Mouse (Mus musculus): Measurements from ENCODE around the gene Birc5. TPM values are rescaled to one million over a fixed set of nuclear protein-coding genes. Genes with fewer than 3 reads are reported as not detected.
A peak's percentile ranks its signal among the peaks of the same experiment; 100 is the strongest.
"Not testable (repeated sequence)": the region's sequence is repeated elsewhere in the genome, so short reads cannot be mapped to it uniquely, and the experiment has no call there.

Gene Birc5
- 395 and 434 TPM in 2 replicates for polyA plus RNA-seq (2016; fragmentation: Nextera tagmentation; extraction: Ambion mirVana)

GRCm38 (mm10) chr11:117848985-117849671, at the start of gene Birc5:
Gene Birc5, plus strand, starts transcription at chr11:117849251.
- Histone ChIP-seq H3K4me3 (peak within 1 kb of the TSS; percentile 89), H3K9me3 (replicated peaks) (no peaks in the 10 kb centered on the region), H3K27me3 (ENCODE audit: low read depth, poor library complexity, severe bottlenecking) (no peaks in the 10 kb centered on the region), H3K36me3 (peaks cover 38% of the 10 kb centered on the region), H3K27ac (peak within 1 kb of the TSS; percentile 93), H3K4me1 (peaks cover 30% of the 10 kb centered on the region)
- WGBS = under 1% methylated on average over 51 of the region's 51 CpGs
- peak; percentile 99 for DNase-seq (ENCODE audit: low spot score)

GRCm38 (mm10) chr11:117800038-117800437, 49.0 kb upstream of the Birc5 start:
- 88% methylated on average over 7 of the region's 7 CpGs for WGBS
- H3K36me3 ChIP-seq = no peaks in the 10 kb centered on the region
- H3K27ac ChIP-seq = no peak overlapping the region
- H3K4me3 ChIP-seq = no peak overlapping the region
- no peaks in the 10 kb centered on the region for H3K9me3 ChIP-seq (replicated peaks)
- H3K4me1 ChIP-seq = peaks cover 33% of the 10 kb centered on the region
- no peak for DNase-seq (ENCODE audit: low spot score)
- peaks cover 5% of the 10 kb centered on the region; the same call in 1 of the 2 replicates for H3K27me3 ChIP-seq (ENCODE audit: low read depth, poor library complexity, severe bottlenecking)

DNA sequence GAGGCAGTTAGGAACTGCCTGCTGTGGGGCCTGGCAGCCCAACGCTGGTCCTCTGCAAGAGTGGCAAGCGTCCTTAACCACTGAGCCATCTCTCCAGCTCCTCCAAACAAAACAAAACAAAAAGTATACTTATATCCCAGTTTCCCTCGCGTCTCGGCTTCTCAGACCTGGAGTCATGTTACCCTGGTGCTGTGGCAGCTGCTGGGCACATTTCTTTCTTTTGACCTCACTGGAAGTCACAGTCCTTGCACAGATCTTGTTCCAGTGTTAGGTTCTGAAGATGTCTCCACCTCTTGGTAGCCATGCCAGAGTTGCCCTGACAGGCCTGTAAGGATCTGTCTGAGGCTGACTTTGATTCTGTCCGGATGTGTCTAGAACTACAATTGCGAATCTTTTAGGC, 47.4 kb upstream of the Birc5 start:
- 76% methylated on average over 7 of the region's 7 CpGs for WGBS
- no peaks in the 10 kb centered on the region for H3K9me3 ChIP-seq (replicated peaks)
- no peak for DNase-seq (ENCODE audit: low spot score)
- H3K4me1 ChIP-seq = peaks cover 33% of the 10 kb centered on the region
- H3K36me3 ChIP-seq = no peaks in the 10 kb centered on the region
- H3K27ac ChIP-seq = 0 out of 2 replicates have a peak overlapping the region, but pooled peaks have one; percentile 5
- peaks cover 5% of the 10 kb centered on the region; the same call in 1 of the 2 replicates for H3K27me3 ChIP-seq (ENCODE audit: low read depth, poor library complexity, severe bottlenecking)
- H3K4me3 ChIP-seq = no peak overlapping the region

GRCm38 (mm10) chr11:117803166-117803688, 45.8 kb upstream of the Birc5 start:
- Histone ChIP-seq H3K9me3 (replicated peaks) (no peaks in the 10 kb centered on the region), H3K27me3 (ENCODE audit: low read depth, poor library complexity, severe bottlenecking) (no peaks in the 10 kb centered on the region), H3K4me1 (peaks cover 19% of the 10 kb centered on the region), H3K36me3 (no peaks in the 10 kb centered on the region), H3K4me3 (no peak overlapping the region), H3K27ac (0 out of 2 replicates have a peak overlapping the region, but pooled peaks have one; percentile 25)
- WGBS = 94% methylated on average over 3 of the region's 3 CpGs
- DNase-seq (ENCODE audit: low spot score) = no peak

DNA sequence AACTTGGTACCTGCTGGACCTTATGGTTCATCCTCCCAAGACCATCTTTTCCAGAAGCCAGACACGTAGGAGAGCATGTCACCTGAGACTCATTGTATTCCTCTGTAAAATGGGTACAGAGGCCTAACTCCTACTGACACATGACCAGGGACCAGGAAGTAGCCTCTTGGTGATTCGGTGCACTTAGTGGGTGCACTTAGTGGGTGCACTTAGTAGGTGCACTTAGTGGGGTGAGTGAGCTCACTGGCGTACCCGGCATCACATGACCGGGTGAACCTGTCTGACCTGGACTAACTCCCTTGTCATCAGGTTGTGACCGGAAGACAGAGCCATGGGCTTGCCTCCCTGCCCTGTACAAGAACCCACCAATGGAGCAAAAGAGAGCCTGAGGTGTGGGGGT, 42.3 kb upstream of the Birc5 start:
- H3K4me1 ChIP-seq = peaks cover 33% of the 10 kb centered on the region
- 95% methylated on average over 6 of the region's 6 CpGs for WGBS
- DNase-seq (ENCODE audit: low spot score) = no peak

DNA sequence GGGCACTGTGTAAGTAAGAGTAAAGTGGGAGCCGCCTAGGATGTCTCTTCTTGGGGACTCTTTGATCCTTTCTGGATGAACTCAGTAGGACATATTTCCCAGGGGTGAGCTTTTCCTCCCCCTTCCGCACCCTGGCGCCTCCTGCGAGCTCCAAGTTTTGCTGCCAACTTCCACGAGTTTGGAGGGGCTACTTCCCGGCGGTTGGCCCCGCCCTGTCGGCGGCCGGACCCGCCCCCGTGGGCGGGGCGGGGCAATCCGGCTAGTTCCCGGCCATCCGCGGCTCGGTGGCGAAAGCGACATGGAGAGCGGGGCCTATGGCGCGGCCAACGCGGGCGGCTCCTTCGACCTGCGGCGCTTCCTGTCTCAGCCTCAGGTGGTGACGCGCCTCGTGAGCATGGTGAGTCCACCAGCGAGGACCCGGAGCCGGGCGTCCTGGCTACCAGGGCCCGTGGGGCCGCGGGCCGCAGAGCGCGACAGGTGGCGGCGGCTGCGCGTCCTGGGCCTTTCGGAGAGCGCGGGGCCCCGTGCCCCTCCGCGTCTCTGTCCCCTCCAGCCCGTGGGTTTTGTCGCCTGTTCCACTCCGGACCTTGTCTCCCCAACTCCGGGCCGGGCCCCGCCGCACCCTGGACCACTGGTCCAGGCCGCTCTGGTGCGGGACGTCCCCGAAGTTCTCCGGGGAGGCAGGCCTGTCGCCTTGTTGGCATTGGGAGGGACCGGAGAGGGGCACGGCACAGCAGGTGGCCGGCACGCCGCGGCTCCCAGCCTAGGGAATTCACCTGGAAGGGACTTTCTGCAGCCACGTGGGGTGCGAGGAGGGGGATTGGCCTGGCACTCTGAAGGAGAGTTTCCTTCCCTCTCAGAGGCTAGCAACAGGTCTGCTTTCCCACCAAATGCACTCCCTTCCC, 39.4 kb upstream of the Birc5 start, which contains the start of the genes Gm20708 and Syngr2:
Gene Gm20708 (plus strand): TSS at position 262 of the 905 bp plus-strand sequence.
Gene Syngr2 (plus strand): TSS at position 262 of the 905 bp plus-strand sequence.
- H3K27ac ChIP-seq = peak within 1 kb of the TSS; percentile 75

More for the DNA sequence above, 42.3 kb upstream of the Birc5 start:
- Histone ChIP-seq H3K27ac (no peak overlapping the region), H3K27me3 (ENCODE audit: low read depth, poor library complexity, severe bottlenecking) (no peaks in the 10 kb centered on the region), H3K36me3 (peaks cover 6% of the 10 kb centered on the region; the same call in 1 of the 2 replicates), H3K4me3 (no peak overlapping the region), H3K9me3 (replicated peaks) (no peaks in the 10 kb centered on the region)

GRCm38 (mm10) chr11:117810401-117811046, 38.5 kb upstream of the Birc5 start:
- H3K27ac ChIP-seq = peak overlapping the region; percentile 75
- under 1% methylated on average over 21 of the region's 21 CpGs for WGBS

More for the DNA sequence above, 39.4 kb upstream of the Birc5 start, which contains the start of the genes Gm20708 and Syngr2:
- H3K9me3 ChIP-seq (replicated peaks) = no peaks in the 10 kb centered on the region
- peak within 1 kb of the TSS; percentile 72 for H3K4me3 ChIP-seq
- H3K36me3 ChIP-seq = peaks cover 35% of the 10 kb centered on the region
- WGBS = under 1% methylated on average over 75 of the region's 75 CpGs
- H3K4me1 ChIP-seq = peaks cover 27% of the 10 kb centered on the region
- DNase-seq (ENCODE audit: low spot score) = peak; percentile 88
- H3K27me3 ChIP-seq (ENCODE audit: low read depth, poor library complexity, severe bottlenecking) = no peaks in the 10 kb centered on the region

GRCm38 (mm10) chr11:117813867-117814266, 35.2 kb upstream of the Birc5 start:
- Histone ChIP-seq H3K36me3 (peaks cover 77% of the 10 kb centered on the region), H3K4me3 (no peak overlapping the region), H3K4me1 (peaks cover 27% of the 10 kb centered on the region), H3K9me3 (replicated peaks) (no peaks in the 10 kb centered on the region), H3K27ac (no peak overlapping the region), H3K27me3 (ENCODE audit: low read depth, poor library complexity, severe bottlenecking) (no peaks in the 10 kb centered on the region)
- no peak for DNase-seq (ENCODE audit: low spot score)
- WGBS = 83% methylated on average over 5 of the region's 5 CpGs

More at GRCm38 (mm10) chr11:117810401-117811046, 38.5 kb upstream of the Birc5 start:
- Histone ChIP-seq H3K27me3 (ENCODE audit: low read depth, poor library complexity, severe bottlenecking) (no peaks in the 10 kb centered on the region), H3K36me3 (peaks cover 44% of the 10 kb centered on the region), H3K9me3 (replicated peaks) (no peaks in the 10 kb centered on the region), H3K4me1 (peaks cover 27% of the 10 kb centered on the region), H3K4me3 (peak overlapping the region; percentile 72)
- DNase-seq (ENCODE audit: low spot score) = peak; percentile 84

GRCm38 (mm10) chr11:117814704-117815366, 34.2 kb upstream of the Birc5 start:
- H3K36me3 ChIP-seq = peaks cover 87% of the 10 kb centered on the region
- 94% methylated on average over 6 of the region's 6 CpGs for WGBS

GRCm38 (mm10) chr11:117815850-117816249, 33.2 kb upstream of the Birc5 start:
- 89% methylated on average over 9 of the region's 9 CpGs for WGBS

More at GRCm38 (mm10) chr11:117814704-117815366, 34.2 kb upstream of the Birc5 start:
- Histone ChIP-seq H3K9me3 (replicated peaks) (no peaks in the 10 kb centered on the region), H3K27ac (no peak overlapping the region), H3K27me3 (ENCODE audit: low read depth, poor library complexity, severe bottlenecking) (no peaks in the 10 kb centered on the region), H3K4me3 (no peak overlapping the region), H3K4me1 (peaks cover 26% of the 10 kb centered on the region)
- no peak for DNase-seq (ENCODE audit: low spot score)

DNA sequence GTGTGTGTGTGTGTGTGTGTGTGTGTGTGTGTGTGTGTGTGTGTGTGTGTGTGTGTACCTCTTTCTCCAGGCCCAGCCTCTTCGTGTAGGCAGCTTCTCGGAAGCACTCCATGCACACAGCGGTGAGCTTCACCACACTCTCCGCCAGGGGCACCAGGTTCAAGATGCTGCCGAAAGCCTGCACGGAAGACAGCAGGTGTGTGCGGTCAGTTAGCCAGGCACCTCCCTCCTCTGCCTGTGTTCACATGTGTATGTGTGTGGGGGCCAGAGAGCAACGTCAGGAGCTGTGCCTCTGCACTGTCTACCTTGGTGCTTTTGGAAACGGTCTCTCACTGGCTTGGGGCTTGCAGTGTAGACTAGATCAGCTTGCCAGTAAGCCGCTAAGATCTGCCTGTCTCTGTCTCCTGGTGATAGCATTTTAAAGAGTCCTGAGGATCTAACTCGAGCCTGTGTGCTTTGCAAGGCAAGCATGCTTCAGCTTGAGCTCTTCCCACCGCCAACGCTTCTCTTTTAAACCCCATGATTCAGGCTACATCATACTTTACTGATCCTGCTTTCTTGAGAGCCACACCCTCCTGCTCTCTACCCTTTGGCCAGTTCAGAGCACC, 32.6 kb upstream of the Birc5 start:
- no peaks in the 10 kb centered on the region for H3K27me3 ChIP-seq (ENCODE audit: low read depth, poor library complexity, severe bottlenecking)
- DNase-seq (ENCODE audit: low spot score) = no peak
- H3K9me3 ChIP-seq (replicated peaks) = no peaks in the 10 kb centered on the region
- H3K27ac ChIP-seq = no peak overlapping the region
- 91% methylated on average over 13 of the region's 13 CpGs for WGBS
- H3K36me3 ChIP-seq = peaks cover 100% of the 10 kb centered on the region
- H3K4me1 ChIP-seq = peaks cover 13% of the 10 kb centered on the region
- no peak overlapping the region for H3K4me3 ChIP-seq

More at GRCm38 (mm10) chr11:117815850-117816249, 33.2 kb upstream of the Birc5 start:
- H3K9me3 ChIP-seq (replicated peaks); H3K4me3 ChIP-seq; H3K27me3 ChIP-seq (ENCODE audit: low read depth, poor library complexity, severe bottlenecking); H3K27ac ChIP-seq; DNase-seq (ENCODE audit: low spot score): not testable (repeated sequence)
- peaks cover 97% of the 10 kb centered on the region for H3K36me3 ChIP-seq
- peaks cover 20% of the 10 kb centered on the region for H3K4me1 ChIP-seq
